Mouse (Mus musculus): ENCODE measurements at regions not wholly inside any gene's neighbourhood (a gene's known extent, or its start where the extent isn't known, plus 50 kb on each side); places are given as distances from the start of the nearest gene placed in this dataset.
"Not testable (repeated sequence)": the region's sequence is repeated elsewhere in the genome, so short reads cannot be mapped to it uniquely, and the experiment has no call there.

- DNase-seq: no peak
These were observed 197.4 kb downstream of the Prex1 start for GRCm38 (mm10) chr2:166516261-166516660.

GRCm38 (mm10) chr2:166514664-166515063 lies 199.0 kb downstream of the Prex1 start:
- peak; percentile 54 for DNase-seq

- DNase-seq: no peak
These were observed 201.1 kb downstream of the Prex1 start for GRCm38 (mm10) chr2:166512488-166512887.

GRCm38 (mm10) chr2:166511477-166511876 lies 202.2 kb downstream of the Prex1 start:
- not testable (repeated sequence) for DNase-seq

GRCm38 (mm10) chr2:166510776-166511175 lies 202.9 kb downstream of the Prex1 start:
- peak; percentile 43 for DNase-seq

- DNase-seq: no peak
These were observed 204.0 kb downstream of the Prex1 start for GRCm38 (mm10) chr2:166509591-166509990.

- no peak for DNase-seq
These were observed 204.8 kb downstream of the Prex1 start for GRCm38 (mm10) chr2:166508656-166509420.

- no peak for DNase-seq
These were observed 208.3 kb downstream of the Prex1 start for GRCm38 (mm10) chr2:166505309-166505708.

GRCm38 (mm10) chr2:166503666-166504065 lies 210.0 kb downstream of the Prex1 start:
- no peak for DNase-seq

GRCm38 (mm10) chr2:166492895-166493294 lies 220.7 kb downstream of the Prex1 start:
- no peak for DNase-seq

- DNase-seq: no peak
These were observed 221.2 kb downstream of the Prex1 start for GRCm38 (mm10) chr2:166492421-166492820.

- no peak for DNase-seq
These were observed 221.8 kb downstream of the Prex1 start for GRCm38 (mm10) chr2:166491861-166492260.

- DNase-seq: no peak
These were observed 224.4 kb downstream of the Prex1 start for GRCm38 (mm10) chr2:166489041-166489872.

GRCm38 (mm10) chr2:166487688-166488087 lies 225.9 kb downstream of the Prex1 start:
- DNase-seq: peak; percentile 55

GRCm38 (mm10) chr2:166485788-166486187 lies 227.8 kb downstream of the Prex1 start:
- no peak for DNase-seq

GRCm38 (mm10) chr2:166485361-166485760 lies 228.3 kb downstream of the Prex1 start:
- DNase-seq: no peak

- DNase-seq: no peak
These were observed 229.9 kb downstream of the Prex1 start for GRCm38 (mm10) chr2:166483617-166484319.

- no peak for DNase-seq
These were observed 230.7 kb downstream of the Prex1 start for GRCm38 (mm10) chr2:166482720-166483616.

GRCm38 (mm10) chr2:166481774-166482173 lies 231.9 kb downstream of the Prex1 start:
- DNase-seq: no peak

GRCm38 (mm10) chr2:166481362-166481761 lies 232.3 kb downstream of the Prex1 start:
- DNase-seq: no peak

GRCm38 (mm10) chr2:166480883-166481282 lies 232.7 kb downstream of the Prex1 start:
- no peak for DNase-seq

GRCm38 (mm10) chr2:166476953-166477352 lies 236.7 kb downstream of the Prex1 start:
- DNase-seq: no peak
